Mouse (Mus musculus): ENCODE results near the gene Gse1. TPM values are rescaled to one million over a fixed set of nuclear protein-coding genes. Genes with fewer than 3 reads are reported as not detected.

Gene Gse1
- polyA plus RNA-seq, 1 experiment: 17.1 TPM

DNA sequence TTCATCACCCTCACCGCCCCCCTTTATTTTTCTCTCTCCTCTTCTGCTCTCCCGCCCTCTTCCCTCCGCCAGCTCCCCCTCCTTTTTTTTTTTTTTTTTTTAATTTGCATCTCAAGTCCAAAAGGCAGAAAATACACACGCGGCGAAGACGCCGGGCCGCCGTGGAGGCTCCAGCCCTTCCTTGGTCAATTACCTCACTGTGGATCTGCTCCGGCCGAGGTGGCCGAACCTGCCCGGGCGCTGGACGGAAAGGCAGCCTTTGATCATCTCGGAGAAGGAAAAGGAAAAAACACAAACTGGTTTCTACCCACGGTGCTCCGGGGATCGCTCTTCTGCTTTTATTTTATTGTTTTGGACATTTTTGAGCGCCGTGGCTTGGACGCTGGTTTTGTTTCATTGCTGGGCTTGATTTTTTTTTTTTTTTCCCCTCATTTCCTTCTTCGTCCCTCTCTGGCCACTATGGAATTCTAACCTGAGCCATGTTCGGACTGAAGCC lies 260.4 kb downstream of the Gse1 start:
- peaks cover 85% of the 10 kb centered on the region for H3K4me1 ChIP-seq (ENCODE audit: control insufficient read depth)
- H3K4me3 ChIP-seq (replicated peaks): peak overlapping the region; percentile 75
- peaks cover 33% of the 10 kb centered on the region for H3K36me3 ChIP-seq (ENCODE audit: control insufficient read depth)
- no peaks in the 10 kb centered on the region for H3K9me3 ChIP-seq (ENCODE audit: control insufficient read depth, low read length)
- TF ChIP-seq TAL1 (IDR thresholded peaks at IDR 0.05; ENCODE audit: low read length) (no peak), GATA1 (IDR thresholded peaks at IDR 0.05; ENCODE audit: low read length) (no peak)
- no peaks in the 10 kb centered on the region for H3K27me3 ChIP-seq (ENCODE audit: control insufficient read depth)

DNA sequence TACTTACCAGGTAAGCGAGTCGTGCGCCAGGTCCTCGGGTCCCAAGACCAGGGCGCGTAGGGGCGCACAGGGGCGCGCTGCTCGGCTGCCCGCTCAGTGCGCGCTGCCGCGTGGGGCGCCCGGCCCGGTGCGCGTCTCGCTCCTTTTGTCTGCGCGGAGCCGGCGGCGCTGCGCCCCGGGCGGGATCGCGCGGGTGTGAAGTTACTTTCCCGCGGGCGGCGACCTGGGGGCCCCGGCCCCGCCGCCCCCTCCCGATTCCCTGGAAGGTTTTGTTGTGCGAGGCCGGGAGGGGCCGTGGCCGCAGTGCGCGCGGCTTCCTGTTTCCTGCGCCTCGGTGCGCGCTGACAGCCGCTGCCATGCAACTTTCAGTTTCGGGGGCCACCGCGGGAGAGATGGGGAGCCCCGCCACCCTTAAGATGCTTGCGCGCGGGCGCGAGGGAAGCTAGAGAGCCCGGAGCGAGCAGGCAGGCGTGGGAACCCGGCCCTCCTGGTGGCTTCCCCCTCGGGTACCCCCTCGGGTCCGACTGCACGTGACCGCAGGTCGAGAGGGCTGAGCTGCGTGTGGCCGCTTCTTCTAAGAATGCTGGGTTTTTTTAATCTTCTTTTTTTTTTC lies 261.0 kb downstream of the Gse1 start:
- peaks cover 85% of the 10 kb centered on the region for H3K4me1 ChIP-seq (ENCODE audit: control insufficient read depth)
- peaks cover 39% of the 10 kb centered on the region for H3K36me3 ChIP-seq (ENCODE audit: control insufficient read depth)
- peak overlapping the region; percentile 75 for H3K4me3 ChIP-seq (replicated peaks)
- no peaks in the 10 kb centered on the region for H3K27me3 ChIP-seq (ENCODE audit: control insufficient read depth)
- TF ChIP-seq TAL1 (IDR thresholded peaks at IDR 0.05; ENCODE audit: low read length): no peak
- TF ChIP-seq GATA1 (IDR thresholded peaks at IDR 0.05; ENCODE audit: low read length): no peak
- no peaks in the 10 kb centered on the region for H3K9me3 ChIP-seq (ENCODE audit: control insufficient read depth, low read length)

DNA sequence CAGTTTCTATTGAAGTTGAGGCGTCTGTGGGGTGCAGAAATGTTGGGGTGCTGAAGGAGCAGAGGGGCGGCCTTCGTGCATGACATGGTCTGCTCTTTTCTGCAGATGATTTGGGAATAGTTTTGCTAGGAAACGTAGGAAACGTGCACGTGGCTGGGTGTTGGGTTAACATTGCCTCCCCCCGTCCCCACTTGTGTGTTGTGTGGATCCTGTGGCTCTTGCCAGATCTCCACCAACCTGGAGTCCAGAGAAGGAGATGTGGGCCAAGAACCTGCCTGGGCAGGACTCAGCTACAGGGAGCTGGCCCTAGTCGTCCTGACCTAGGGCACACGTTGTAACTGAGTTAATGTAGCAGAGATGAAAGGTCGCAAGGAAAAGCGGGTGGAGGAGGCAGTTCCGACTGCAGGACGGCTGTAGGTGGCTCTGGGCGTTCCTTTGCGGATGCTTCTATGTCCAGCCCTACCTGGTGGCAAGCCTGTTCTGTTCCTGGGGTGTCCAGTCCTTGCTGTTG lies 261.6 kb downstream of the Gse1 start:
- Histone ChIP-seq H3K4me3 (replicated peaks) (peak overlapping the region; percentile 75), H3K4me1 (ENCODE audit: control insufficient read depth) (peaks cover 85% of the 10 kb centered on the region)

DNA sequence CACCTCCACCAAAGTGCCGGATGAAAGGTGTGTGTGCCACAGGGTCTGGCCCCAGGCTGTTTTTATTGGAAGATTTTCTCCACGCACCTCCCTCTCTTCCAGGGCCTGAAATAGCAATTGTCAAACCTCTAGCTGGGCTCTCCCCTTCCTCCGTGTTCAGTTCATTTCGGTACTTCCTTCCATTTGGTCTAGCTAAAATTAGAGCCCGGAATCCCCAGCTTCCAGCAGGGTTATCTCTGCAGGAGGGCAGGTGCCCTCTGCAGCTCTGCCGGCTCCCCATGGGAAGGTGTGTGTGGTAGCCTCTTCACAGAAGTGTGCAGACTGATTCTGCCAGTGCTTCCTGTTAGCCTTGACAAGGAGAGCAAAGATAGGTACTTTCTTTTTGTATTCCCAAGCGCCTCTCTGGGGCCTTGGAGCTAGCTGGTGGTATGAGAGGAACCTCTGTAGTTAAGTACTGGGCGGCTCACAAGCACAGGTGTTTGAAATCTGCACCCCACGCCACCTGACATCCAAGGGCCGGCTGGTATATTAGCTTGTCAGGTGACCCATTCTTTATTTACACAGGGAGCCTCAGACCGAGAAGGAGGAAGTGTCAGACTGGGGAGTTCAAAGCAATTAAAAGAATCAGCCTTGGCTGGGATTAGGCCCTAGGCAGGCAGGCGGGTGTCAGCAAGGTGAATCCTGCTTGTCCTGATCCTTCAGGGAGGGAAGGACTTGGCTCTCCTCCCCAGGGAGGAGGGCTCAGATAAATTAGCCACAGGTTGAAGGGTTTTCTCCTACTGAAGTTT lies 262.3 kb downstream of the Gse1 start:
- TF ChIP-seq GATA1 (IDR thresholded peaks at IDR 0.05; ENCODE audit: low read length) (no peak), TAL1 (IDR thresholded peaks at IDR 0.05; ENCODE audit: low read length) (no peak)
- peaks cover 49% of the 10 kb centered on the region for H3K36me3 ChIP-seq (ENCODE audit: control insufficient read depth)
- H3K4me1 ChIP-seq (ENCODE audit: control insufficient read depth): peaks cover 85% of the 10 kb centered on the region
- no peaks in the 10 kb centered on the region for H3K9me3 ChIP-seq (ENCODE audit: control insufficient read depth, low read length)
- H3K27me3 ChIP-seq (ENCODE audit: control insufficient read depth): no peaks in the 10 kb centered on the region
- H3K4me3 ChIP-seq (replicated peaks): peak overlapping the region; percentile 75

More for the DNA sequence above, 261.6 kb downstream of the Gse1 start:
- TF ChIP-seq GATA1 (IDR thresholded peaks at IDR 0.05; ENCODE audit: low read length): no peak
- TF ChIP-seq TAL1 (IDR thresholded peaks at IDR 0.05; ENCODE audit: low read length): no peak
- no peaks in the 10 kb centered on the region for H3K27me3 ChIP-seq (ENCODE audit: control insufficient read depth)
- H3K9me3 ChIP-seq (ENCODE audit: control insufficient read depth, low read length): no peaks in the 10 kb centered on the region
- H3K36me3 ChIP-seq (ENCODE audit: control insufficient read depth): peaks cover 43% of the 10 kb centered on the region

DNA sequence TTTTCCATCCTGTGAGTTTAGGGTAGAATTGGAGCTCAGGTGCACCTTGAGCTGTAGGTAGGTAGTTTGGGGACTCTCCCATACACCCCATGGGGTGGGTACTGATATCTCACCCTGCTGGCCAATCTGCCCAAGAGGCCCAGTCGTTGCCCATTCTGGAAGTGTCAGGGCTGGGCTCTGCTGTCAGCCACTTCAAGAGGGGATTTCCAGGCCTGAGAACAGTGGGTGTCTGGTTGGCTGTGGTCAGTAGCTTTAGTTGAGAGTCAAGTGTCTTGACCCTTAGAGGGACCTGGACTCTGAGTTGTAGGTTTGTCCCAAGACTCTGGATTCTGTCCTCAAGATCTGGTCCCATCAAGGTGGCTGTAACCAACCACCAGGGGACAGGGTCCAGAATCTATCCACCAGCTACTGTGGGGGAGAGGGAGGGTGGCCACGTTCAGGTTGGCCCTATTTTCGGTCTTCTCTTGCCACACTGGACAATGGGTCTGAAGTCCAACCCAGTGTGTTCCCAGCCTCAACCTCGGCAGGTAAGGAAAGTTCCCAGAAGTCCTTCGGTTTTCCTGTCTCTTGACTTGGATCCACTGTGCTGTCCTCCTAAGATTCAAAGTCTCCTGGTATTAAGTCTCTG lies 263.0 kb downstream of the Gse1 start:
- Histone ChIP-seq H3K36me3 (ENCODE audit: control insufficient read depth) (peaks cover 55% of the 10 kb centered on the region), H3K4me3 (replicated peaks) (peak overlapping the region; percentile 75), H3K9me3 (ENCODE audit: control insufficient read depth, low read length) (no peaks in the 10 kb centered on the region), H3K4me1 (ENCODE audit: control insufficient read depth) (peaks cover 85% of the 10 kb centered on the region), H3K27me3 (ENCODE audit: control insufficient read depth) (no peaks in the 10 kb centered on the region)
- no peak for TF ChIP-seq TAL1 (IDR thresholded peaks at IDR 0.05; ENCODE audit: low read length)

DNA sequence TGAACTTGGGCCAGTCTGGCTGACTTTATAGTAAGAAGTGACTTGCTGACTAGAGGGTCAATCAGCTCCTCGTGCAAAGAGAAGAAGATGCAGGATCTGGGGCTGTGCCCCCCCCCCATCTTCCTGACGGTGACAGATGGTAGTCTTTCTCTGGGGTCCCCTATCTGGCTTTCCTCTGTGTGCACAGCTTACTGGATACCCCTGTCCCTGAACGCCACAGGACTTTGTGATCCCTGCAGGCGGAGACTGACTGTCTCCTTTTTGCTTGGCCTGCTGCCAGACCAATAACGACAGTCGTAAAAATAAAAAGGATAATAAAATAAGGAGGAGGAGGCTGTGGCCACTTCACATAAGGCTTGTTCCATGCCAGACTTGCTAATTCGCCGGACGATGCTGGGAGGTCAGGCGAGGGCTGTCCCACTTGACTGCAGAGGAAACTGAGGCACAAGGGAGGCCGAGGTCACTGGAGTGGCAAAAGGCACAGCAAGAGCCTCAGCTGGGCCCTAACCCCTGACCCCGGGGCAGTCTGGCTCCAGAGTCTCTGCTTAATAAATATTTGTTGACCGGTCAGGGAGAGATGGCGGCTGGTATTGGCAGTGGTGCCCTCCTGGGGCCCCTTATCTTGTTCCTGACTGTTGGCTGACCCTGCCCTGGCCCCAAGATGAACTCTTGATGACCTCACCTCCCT lies 264.1 kb downstream of the Gse1 start:
- H3K4me3 ChIP-seq (replicated peaks): peak overlapping the region; percentile 75
- peaks cover 65% of the 10 kb centered on the region for H3K36me3 ChIP-seq (ENCODE audit: control insufficient read depth)
- no peaks in the 10 kb centered on the region for H3K9me3 ChIP-seq (ENCODE audit: control insufficient read depth, low read length)
- peaks cover 85% of the 10 kb centered on the region for H3K4me1 ChIP-seq (ENCODE audit: control insufficient read depth)
- TF ChIP-seq GATA1 (IDR thresholded peaks at IDR 0.05; ENCODE audit: low read length): no peak
- TF ChIP-seq TAL1 (IDR thresholded peaks at IDR 0.05; ENCODE audit: low read length): no peak
- no peaks in the 10 kb centered on the region for H3K27me3 ChIP-seq (ENCODE audit: control insufficient read depth)

DNA sequence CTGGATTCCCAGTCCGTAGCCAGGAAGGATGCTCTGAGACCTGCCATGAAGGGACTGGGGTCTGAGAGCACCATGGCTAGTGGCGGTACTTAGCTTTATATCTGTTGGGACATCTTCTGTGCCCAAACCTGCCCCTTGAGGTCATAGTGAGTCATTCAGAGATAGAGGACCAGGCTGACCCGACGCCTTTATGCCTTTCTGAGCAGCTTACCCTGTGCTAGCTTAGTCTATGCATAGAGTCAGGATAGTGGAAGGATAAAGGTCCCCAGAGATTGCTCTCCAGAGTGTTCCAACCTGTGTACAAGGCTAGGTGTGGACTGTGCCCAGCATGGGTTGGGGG lies 264.6 kb downstream of the Gse1 start:
- Histone ChIP-seq H3K4me3 (replicated peaks) (peak overlapping the region; percentile 75), H3K9me3 (ENCODE audit: control insufficient read depth, low read length) (no peaks in the 10 kb centered on the region), H3K27me3 (ENCODE audit: control insufficient read depth) (no peaks in the 10 kb centered on the region), H3K4me1 (ENCODE audit: control insufficient read depth) (peaks cover 86% of the 10 kb centered on the region), H3K36me3 (ENCODE audit: control insufficient read depth) (peaks cover 71% of the 10 kb centered on the region)
- TF ChIP-seq GATA1 (IDR thresholded peaks at IDR 0.05; ENCODE audit: low read length) (0 out of 2 replicates have a peak, but pooled peaks have one; percentile 17), TAL1 (IDR thresholded peaks at IDR 0.05; ENCODE audit: low read length) (no peak)

DNA sequence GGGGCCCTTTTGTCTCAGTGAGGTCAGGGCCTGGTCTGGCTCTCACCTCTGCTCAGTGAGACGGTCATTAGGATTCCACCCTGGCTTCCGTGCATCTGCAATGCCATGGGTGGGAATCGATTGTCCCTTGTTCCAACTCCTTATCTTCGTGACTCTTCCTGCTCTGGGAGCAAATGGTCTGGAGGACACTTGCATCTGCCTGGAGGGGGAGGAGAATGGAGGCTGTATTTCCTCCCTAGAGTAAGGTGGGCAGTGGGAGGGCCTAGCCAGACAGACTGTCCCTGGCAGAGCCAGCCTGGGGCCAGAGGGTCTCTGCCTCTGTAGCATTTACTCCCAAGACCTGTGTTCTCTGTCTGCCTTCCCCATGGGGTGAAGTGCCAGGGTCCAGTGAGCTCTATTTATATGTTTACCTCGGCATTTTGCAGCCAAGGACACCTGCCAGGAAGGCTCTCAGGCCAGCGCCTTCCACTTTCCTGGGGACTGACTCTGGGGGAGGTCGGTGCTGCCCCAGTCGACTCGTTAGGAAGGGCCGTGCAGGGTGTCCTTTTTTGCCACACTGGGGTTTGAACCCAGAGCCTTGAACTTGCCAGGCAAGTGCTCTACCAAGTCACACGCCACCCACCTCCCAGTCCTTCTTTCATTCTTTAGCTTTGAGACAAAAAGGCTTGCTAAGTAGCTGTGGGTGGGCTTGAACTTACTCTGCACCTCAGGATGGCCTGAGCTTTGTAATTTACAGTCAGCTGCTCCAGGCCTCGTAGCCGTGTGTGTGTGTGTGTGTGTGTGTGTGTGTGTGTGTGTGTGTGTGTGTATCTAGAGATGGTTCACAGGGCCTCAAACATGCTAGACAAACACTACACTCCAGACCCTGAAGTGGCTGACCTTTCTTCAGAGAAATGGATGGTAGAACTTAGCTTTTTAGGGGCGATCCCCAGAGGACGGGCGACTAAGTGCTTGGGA lies 265.5 kb downstream of the Gse1 start:
- Histone ChIP-seq H3K4me1 (ENCODE audit: control insufficient read depth) (peaks cover 94% of the 10 kb centered on the region), H3K27me3 (ENCODE audit: control insufficient read depth) (no peaks in the 10 kb centered on the region), H3K9me3 (ENCODE audit: control insufficient read depth, low read length) (no peaks in the 10 kb centered on the region), H3K36me3 (ENCODE audit: control insufficient read depth) (peaks cover 80% of the 10 kb centered on the region), H3K4me3 (replicated peaks) (peak overlapping the region; percentile 75)
- no peak for TF ChIP-seq GATA1 (IDR thresholded peaks at IDR 0.05; ENCODE audit: low read length)
- no peak for TF ChIP-seq TAL1 (IDR thresholded peaks at IDR 0.05; ENCODE audit: low read length)
